Mouse (Mus musculus): ENCODE measurements around the gene 4930415O20Rik. TPM values are rescaled to one million over a fixed set of nuclear protein-coding genes. Genes with fewer than 3 reads are reported as not detected.

The 4930415O20Rik gene
- total RNA-seq, 2 experiments from 2014 or later: not detected

DNA sequence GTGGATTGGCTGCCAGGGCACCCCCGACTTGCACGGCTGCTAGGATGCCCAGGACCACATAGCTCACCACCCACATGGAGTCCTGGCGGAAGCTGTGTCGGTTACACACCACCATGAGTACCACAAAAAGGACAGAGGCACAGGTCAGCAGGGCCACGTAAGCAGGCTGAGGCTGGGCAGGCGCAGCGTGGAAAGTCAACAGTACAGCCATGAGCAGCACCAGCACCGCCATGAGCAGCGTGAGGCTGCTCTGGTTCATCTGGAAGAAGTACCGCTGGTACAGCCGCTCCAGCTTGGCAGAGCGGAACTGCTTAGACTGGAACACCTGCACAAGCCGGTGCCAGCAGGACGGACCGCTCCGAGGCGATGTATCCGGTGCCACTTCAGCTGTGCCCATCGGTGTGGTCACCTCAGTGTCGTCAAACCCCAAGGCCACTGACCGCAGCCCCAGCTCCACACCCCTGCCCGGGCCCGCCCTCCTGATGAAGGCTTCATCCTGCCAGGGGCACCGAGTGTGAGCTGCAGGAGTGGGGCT, 33.3 kb downstream of the 4930415O20Rik start:
- ATAC-seq (replicated peaks; ENCODE audit: poor library complexity): no peak

DNA sequence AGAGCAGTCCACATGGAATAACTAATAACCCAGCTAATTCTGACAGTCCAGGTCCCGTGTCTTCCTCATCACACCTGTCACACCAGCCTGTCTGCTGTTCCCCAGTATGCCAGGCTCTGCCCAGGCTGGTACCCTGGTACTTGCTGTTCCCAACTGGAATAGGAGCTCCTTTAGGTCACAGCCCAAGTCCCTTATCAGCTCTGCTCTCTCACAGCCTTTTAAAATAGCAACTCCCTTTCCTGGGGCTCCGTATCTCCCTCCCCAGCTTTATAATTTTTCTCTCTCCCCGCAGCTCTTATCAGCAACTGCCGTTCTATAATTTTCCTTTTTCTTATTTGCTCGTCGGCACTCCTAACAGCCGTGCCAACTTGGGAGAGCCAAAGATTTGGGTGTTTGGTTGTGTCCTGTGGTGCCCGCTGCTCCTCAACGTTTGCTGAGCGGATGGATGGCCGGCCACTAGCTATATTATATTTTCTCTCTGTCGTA, 35.3 kb downstream of the 4930415O20Rik start:
- ATAC-seq (replicated peaks; ENCODE audit: poor library complexity): peak; percentile 64

DNA sequence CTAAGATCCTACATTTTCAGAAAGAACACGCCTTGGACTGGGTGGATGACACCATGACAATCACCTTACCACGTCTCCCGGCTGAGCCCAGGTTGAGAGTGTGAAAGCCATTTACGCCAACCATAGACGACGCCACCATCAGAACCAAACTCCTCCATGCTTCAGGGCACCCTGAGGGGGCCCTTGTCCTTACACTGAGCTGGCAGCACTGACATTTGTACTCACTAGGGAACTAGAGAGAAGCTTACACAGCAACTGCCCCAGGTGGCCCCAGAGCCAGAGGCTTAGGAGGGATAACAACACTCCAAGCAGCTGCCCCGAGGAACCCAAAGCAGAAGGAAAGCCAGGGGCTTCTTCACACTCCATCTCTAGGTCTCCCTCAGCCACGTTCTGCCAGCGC, 35.9 kb downstream of the 4930415O20Rik start:
- no peak for ATAC-seq (replicated peaks; ENCODE audit: poor library complexity)

DNA sequence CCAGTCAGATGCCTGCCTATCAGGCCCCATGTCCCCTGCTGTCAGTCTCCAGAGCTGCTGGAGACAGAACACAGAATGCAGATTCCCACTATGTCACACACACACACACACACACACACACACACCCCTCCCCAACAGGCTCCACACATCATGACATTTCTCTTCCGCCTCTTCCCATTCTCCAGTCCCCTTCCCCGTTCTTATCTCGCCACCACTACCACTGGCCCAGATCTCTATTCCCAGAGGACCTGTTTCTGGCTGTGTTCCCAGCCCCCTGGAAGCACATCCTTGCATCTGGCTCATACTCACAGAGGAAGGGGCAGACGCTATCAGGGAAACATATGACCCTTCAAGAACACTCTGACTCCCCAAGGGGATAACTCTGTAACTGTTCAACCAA, 36.8 kb downstream of the 4930415O20Rik start:
- ATAC-seq (replicated peaks; ENCODE audit: poor library complexity): no peak

DNA sequence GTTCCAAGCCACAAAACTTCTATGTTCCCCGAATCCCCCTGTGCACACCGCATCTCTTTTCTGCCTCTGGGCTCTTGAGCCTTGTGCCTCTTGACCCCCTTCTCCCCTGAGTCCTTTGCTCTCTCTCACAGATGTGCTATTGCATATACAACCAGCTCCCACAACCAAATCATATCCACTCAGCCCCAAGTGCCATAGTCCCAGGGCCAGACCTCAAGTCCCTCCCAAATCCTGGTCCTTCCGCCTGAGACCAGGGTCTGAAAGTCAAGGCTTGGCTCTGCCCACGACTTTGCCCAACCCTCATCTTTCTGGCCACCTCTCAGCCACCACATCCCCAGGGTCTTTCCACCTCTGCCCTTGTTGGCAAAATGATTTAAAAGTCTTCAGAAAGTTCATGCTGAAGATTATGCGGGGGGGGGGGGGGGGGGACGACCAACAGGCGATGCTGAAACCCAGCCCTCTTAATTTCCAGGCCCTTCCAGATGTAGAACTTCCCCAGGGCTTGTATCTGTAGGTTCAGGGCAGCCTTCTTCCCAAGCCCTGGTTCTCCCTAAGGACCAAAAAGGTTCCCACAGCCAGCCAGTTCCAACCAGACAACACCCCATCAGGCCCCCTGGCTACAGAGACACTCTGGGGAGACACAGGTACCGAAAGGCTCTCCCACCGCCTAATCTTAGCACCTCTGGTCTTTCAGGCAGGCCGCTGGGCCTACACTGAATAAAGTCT, 37.4 kb downstream of the 4930415O20Rik start:
- no peak for ATAC-seq (replicated peaks; ENCODE audit: poor library complexity)

DNA sequence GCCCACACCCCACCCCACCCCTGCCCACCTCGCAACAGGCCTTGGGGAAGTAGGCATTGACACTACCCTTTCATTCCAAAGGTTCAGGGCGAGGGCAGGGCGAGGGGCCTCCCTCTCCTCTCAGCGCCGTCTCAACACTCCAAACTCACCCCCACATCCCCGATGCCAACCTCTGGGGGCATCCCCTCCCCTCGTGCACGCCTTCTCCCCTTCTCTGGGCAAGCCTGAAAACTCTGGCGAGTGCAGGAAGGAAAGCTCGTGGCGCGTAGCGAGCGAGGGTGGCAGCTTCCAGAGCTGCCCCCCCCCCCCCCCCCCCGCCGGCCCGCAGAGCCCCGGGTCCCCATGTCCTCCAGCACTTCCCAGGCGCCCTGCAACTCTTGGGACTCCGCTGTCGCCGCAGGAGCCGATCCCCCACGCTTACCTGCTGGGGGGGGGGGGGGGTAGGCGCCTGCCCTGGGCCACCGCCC, 38.0 kb downstream of the 4930415O20Rik start:
- peak; percentile 11; the same call in 1 of the 2 replicates for ATAC-seq (replicated peaks; ENCODE audit: poor library complexity)

DNA sequence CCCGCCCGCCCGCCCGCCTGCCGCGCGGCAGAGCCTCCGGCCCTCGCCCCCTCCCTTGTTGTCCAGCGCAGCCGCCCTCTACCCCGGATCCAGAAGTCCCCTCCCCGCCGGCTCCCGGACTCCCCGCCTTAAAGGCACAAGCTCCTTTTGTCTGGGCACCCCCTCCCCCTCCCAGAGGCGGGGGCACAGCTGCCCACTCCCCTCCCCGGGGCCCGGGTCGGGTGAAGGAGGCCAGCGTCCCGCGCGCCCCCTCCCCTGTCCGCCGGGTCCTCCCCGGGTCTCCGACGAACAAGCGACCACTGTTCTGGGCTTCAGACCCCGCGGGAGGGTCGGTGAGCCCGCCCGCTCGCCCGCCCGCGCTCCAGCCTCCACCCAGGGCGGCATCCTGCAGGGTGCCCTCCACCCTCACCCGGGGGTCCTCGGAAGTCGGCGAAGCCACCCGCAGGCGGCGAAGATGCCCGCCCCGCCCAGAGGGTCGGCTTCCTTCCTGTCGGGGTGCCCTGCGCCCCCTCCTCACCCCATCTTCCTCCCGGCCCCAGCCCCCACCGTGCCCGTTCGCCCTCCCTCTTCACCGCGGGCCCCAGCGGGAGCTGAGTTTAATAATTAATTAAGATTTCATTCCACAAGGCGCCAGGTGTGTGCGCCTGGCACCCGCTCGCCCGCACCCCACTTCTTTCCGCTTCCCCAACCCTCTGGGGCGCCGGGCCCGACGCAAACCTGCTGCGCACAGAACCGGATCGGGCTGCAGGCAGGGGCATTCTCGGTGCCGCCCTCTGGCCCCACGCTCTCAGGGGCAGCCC, 38.7 kb downstream of the 4930415O20Rik start, which contains the start of gene Adcy6:
Adcy6 (minus strand) TSS at position 746 of the 800 bp plus-strand sequence.
- 0 out of 2 replicates have a peak, but pooled peaks have one; percentile 16 for ATAC-seq (replicated peaks; ENCODE audit: poor library complexity)

DNA sequence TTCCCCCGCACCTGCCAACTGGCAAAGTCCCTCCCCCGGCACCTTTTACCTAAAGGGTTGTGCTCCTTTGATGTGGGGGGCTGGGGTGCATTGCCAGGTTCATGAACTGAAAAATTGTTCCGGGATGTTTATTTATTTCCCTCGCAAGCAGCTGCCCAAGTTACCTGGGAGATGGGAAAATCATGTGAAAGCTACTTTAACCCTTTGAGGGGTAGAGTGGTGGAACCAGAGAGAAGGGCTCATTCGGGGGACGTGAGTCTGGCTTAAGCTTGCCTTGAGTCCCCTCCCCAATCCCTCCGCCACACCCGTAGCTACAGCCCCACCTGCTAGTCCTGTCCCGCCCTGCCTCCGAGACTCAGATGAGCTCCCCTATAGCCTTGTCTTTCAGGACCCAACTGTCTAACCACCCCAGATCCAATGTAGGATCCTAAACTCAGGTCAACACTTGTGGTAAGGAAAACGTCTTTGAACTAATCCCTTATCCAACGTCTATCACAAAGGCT, 39.4 kb downstream of the 4930415O20Rik start:
- no peak for ATAC-seq (replicated peaks; ENCODE audit: poor library complexity)

DNA sequence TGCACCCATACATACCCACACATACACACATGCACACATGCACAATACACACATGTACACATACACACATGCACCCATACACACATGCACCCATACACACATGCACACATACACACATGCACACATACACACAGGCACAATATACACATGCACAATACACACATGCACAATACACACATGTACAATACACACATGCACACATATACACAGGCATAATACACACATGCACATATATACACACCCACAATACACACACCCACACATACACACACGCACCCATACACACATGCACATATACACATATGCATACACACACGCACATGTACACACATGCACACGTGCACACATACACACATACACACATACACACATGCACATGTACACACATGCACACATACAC, 41.4 kb downstream of the 4930415O20Rik start:
- no peak for ATAC-seq (replicated peaks; ENCODE audit: poor library complexity)

DNA sequence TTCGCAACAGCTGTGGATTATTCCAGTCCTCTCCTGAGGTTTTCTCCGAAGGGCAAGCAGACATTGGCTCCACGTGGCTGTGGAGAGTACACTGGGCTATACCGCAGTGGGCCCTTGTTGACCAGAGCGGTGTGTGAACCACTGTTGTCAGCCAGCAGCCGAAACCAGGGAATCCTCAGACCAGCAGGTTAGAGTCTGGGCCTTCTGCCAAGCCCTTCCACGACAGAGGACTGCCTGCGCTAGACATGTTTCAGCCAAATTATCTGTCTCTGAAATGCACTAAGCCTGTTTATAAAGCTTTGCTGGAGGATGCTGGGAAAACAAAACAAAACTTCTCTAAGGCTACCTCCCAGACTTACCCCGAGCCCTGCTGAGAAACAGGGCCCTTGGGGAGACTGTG, 43.7 kb downstream of the 4930415O20Rik start:
- ATAC-seq (replicated peaks; ENCODE audit: poor library complexity): peak; percentile 62

DNA sequence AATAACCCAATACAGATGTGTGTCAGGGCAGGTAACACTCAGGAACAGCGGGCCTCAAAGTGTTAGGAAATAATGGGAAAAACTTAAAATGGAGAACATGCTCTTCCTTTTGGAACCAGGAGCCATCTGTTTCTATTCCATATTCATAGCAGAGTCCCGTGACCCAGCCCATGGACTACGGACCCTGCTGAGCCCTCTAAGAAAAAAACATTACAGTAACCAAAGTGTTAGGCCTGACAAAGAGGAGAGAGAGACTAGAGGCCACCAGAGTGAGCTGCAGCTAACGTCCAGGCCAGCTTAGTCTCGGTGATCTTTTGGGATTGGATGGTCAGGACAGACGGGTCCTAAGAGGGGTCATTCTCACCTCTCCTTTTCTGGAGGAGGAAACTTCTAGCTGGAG, 44.2 kb downstream of the 4930415O20Rik start:
- no peak for ATAC-seq (replicated peaks; ENCODE audit: poor library complexity)

DNA sequence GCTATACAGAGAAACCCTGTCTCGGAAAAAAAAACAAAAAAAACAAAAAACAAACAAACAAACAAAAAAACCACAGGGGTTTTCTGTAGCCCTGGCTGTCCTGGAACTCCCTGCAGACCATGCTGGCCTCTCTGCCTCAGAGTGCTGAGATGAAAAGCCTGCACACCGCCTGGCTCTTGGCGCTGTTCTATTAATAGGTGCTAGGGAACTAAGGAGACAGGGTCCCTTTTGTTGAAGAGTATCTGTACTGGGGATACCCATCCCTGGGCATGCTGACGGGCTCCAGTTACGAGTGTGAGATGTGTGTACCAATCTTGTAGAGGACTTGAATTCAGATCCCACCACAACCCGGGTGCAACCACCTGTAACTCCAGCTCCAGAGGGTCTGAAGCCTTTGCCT, 44.9 kb downstream of the 4930415O20Rik start:
- ATAC-seq (replicated peaks; ENCODE audit: poor library complexity): no peak

DNA sequence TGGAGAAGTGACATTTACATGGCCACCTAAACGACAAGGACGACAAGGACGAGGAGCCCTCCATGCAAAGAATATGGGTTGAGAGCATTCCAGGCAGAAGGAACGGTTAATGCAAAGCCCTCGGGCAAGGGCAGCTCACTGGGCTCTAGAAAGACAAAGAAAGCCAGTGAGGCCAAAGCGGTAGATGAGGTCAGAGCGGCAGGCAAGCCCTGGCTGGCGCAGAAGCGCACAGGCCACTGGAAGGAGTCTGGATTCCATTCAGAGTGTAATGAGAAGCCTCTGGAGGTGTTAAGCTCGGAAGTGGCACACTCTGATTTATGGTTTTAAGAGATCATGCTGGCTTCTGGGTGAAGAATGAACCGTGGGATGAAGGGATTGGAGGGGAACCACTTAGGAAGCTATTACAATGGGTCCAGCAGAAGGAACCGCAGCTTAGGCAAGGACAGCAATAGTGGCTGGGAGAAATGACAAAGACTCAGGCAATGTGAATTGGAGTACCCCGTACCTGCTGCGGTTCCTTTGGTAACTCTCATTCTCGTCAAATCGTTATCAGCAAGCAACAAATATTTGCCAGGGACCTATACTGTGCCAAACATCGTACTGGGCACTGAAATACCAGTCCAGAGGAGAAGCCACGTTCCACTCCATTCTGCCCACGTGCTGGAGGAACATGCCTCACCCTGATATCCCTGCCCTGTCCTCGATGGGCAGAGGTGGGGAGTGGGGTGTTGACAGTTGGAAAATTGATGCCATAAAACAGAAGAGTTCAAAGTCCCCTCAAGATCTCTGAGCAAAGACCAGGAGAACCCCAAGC, 45.8 kb downstream of the 4930415O20Rik start:
- ATAC-seq (replicated peaks; ENCODE audit: poor library complexity): peak; percentile 32

DNA sequence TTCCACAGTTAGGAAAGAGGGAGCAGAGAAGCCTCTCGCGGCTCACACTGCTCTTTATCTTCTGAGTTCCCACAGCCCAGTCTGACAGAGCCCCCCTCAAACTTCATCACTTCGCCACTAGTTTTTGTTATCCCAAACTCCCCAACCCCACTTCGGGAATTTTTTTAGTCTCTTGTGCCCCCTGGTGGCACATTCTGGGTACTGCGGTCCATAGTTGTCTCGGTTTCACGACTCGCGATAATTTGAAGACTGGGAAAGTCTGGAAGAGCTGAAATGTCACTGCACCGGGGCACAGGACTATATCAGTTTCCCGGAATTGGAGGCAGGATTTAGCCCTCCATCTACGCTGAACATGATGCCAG, 46.4 kb downstream of the 4930415O20Rik start:
- ATAC-seq (replicated peaks; ENCODE audit: poor library complexity): peak; percentile 71

DNA sequence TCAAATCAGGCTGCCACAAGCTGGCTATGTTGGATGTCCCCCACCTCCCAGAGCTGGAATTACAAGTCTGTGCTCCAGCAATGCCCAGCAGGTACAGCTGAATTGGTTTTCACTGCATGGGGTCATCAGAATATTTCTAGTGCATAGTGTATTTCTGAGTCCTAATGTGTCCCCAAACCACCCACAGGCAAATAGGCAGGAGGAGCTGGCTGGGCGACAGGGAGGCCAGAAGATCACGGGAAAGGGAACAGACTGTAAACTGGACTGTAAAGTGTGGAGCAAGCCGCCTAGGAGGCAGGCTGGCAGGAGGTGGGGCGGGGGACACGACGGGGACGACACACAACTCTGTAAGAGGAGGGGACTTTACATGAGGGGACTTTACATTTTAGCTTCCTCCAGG, 51.4 kb downstream of the 4930415O20Rik start:
- ATAC-seq (replicated peaks; ENCODE audit: poor library complexity): no peak

DNA sequence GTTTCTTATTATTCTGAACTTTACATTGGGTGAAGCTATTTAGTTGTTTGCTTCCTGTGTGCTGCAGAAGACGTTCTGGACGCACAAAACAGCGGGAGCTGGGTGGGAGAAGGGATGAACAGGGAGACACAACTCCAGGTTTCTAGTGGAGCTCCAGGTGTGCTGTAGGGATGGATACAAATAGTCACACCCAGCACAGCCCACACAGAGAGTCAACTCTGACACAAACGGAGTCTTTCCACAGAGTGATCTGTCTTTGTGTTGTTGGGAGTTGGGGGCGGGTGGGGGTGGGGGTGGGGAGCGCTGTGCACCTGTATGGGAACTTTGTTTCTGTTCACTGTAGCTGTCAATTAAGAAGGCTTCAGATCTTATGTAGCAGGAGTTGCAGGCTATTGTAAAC, 51.9 kb downstream of the 4930415O20Rik start:
- no peak for ATAC-seq (replicated peaks; ENCODE audit: poor library complexity)

DNA sequence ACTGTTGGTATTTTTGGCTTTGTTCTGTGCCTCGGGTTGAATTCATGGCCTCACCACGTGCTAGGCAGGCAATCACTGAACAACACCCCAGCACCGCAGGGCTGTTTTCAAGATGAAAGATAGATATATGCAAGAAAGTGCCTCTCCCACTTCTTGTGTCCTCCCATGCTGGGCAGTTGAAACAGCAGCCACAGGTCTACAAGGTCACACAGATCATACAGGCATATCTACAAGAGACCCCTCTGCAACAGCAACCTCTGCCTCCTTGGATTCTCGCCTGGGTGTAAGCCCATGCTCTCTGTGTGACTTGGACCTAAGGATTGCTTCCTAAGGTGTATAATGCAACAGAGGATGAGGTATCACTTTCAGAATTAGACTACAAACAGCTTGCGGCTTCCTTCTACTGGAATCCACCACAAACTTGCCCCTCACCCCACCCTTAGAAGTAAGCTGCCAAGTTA, 52.6 kb downstream of the 4930415O20Rik start:
- no peak for ATAC-seq (replicated peaks; ENCODE audit: poor library complexity)

DNA sequence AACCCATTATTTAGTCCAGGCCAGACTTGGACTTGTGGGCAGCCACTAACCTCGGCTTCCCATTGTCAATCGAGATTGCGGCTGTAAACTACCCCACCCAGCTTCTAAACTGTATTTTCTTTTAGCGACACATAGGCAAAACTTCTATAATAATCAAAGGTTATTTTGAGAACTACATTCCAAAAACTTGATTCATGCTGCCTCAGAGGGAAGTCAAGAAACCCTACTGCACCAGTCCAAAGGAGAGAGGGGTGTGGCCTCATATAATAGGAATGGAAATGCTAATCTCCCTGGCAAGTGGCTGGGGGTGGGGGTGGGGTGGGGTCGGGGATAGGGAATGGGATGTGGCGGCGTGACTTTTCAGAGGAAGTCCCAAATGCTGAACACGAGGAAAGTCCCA, 55.3 kb downstream of the 4930415O20Rik start:
- ATAC-seq (replicated peaks; ENCODE audit: poor library complexity): no peak

DNA sequence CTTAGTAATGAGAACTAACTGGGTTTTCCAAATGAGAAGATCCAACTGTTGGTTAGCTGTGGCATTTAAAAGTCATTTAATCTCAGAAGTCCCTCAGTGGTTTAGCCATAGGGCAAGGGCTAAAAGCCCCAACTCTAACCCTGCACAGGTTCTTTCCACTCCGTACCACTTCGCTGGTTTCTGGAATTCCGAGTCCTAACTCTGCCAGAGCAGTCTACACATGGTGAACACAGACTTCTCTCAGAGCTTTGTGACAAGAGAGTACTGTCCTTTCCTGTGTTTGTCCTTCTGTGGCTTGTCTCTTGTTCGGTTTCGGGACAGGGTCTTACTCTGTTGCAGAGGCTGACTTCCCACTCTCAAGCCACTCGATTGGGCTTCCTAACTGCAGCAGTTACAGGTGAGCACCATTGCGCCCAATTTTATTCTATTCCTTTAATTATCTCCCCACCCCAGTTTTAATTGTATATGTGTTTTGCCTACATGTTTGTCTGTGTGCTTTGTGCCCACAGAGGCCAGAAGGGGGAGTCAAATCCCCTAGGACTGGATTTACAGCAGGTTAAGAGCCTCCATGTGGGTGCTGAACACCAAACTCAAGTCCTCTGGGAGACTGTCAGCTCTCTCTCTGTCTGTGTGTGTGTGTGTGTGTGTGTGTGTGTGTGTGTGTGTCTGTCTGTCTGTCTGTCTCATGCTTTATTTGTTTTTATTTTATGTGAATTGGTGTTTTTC, 55.8 kb downstream of the 4930415O20Rik start:
- no peak for ATAC-seq (replicated peaks; ENCODE audit: poor library complexity)

All from megakaryocyte progenitor cell, adult 5-6 weeks (primary cell).